Mouse (Mus musculus) heart, postnatal 0 days (tissue): Measurements from ENCODE around the gene Slc25a25.
A peak's percentile ranks its signal among the peaks of the same experiment; 100 is the strongest.

Source experiments
- CTCF ChIP-seq: IDR thresholded peaks from 2 replicates; pipeline ENCODE4 v1.5.1; 2016; ENCODE audit warnings: antibody characterized with exemption, control low read depth, low read depth
- EP300 ChIP-seq: IDR thresholded peaks from 2 replicates; pipeline ENCODE4 v1.6.1; 2016; ENCODE audit warnings: antibody characterized with exemption, low read depth

- TF ChIP-seq CTCF: peak; percentile 11; the same call in 1 of the 2 replicates
- TF ChIP-seq EP300: no peak
Measured at GRCm38 (mm10) chr2:32471681-32472061, 20.4 kb upstream of the Slc25a25 start.
